Mouse (Mus musculus): Measurements from ENCODE around the gene Abcc3. TPM values are rescaled to one million over a fixed set of nuclear protein-coding genes. Genes with fewer than 3 reads are reported as not detected.

Gene Abcc3
- total and polyA plus RNA-seq, 2 experiments from 2014 or later, result 0.97 to 1.1 TPM

GRCm38 (mm10) chr11:94355521-94356217 is 37.1 kb downstream of the Abcc3 start:
- DNase-seq, result no peak
- 78% methylated on average over 9 of the region's 9 CpGs for WGBS
- no peaks in the 10 kb centered on the region for H3K4me1 ChIP-seq (ENCODE audit: insufficient read depth)
- no peak for ATAC-seq
- TF ChIP-seq CTCF (IDR thresholded peaks at IDR 0.05; ENCODE audit: low read depth), result no peak
- no peaks in the 10 kb centered on the region for H3K36me3 ChIP-seq (ENCODE audit: insufficient read depth)
- H3K27me3 ChIP-seq (ENCODE audit: insufficient read depth, low read length), result no peaks in the 10 kb centered on the region; the same call in 1 of the 2 replicates
- H3K27ac ChIP-seq (ENCODE audit: low read depth, low read length), result no peak overlapping the region
- no peaks in the 10 kb centered on the region for H3K9me3 ChIP-seq (ENCODE audit: low read length)
- H3K9ac ChIP-seq, result no peak overlapping the region
- H3K4me2 ChIP-seq (ENCODE audit: low read depth), result no peak overlapping the region
- H3K4me3 ChIP-seq (ENCODE audit: low read depth, low read length), result no peak overlapping the region

GRCm38 (mm10) chr11:94351094-94351493 is 41.7 kb downstream of the Abcc3 start:
- Histone ChIP-seq H3K36me3 (ENCODE audit: insufficient read depth) (no peaks in the 10 kb centered on the region), H3K4me3 (ENCODE audit: low read depth, low read length) (no peak overlapping the region), H3K9me3 (ENCODE audit: low read length) (no peaks in the 10 kb centered on the region), H3K27ac (ENCODE audit: low read depth, low read length) (no peak overlapping the region), H3K4me2 (ENCODE audit: low read depth) (no peak overlapping the region), H3K9ac (no peak overlapping the region), H3K27me3 (ENCODE audit: insufficient read depth, low read length) (no peaks in the 10 kb centered on the region; the same call in 1 of the 2 replicates), H3K4me1 (ENCODE audit: insufficient read depth) (no peaks in the 10 kb centered on the region)
- DNase-seq, result no peak
- no peak for TF ChIP-seq CTCF (IDR thresholded peaks at IDR 0.05; ENCODE audit: low read depth)
- no peak for ATAC-seq
- WGBS, result 40% methylated on average over 3 of the region's 3 CpGs

GRCm38 (mm10) chr11:94350337-94350736 is 42.5 kb downstream of the Abcc3 start:
- DNase-seq (no peak), ATAC-seq (no peak)
- Histone ChIP-seq H3K27me3 (ENCODE audit: insufficient read depth, low read length) (no peaks in the 10 kb centered on the region; the same call in 1 of the 2 replicates), H3K27ac (ENCODE audit: low read depth, low read length) (no peak overlapping the region), H3K9me3 (ENCODE audit: low read length) (no peaks in the 10 kb centered on the region), H3K4me1 (ENCODE audit: insufficient read depth) (no peaks in the 10 kb centered on the region), H3K9ac (no peak overlapping the region), H3K4me2 (ENCODE audit: low read depth) (no peak overlapping the region), H3K4me3 (ENCODE audit: low read depth, low read length) (no peak overlapping the region), H3K36me3 (ENCODE audit: insufficient read depth) (no peaks in the 10 kb centered on the region)
- no peak for TF ChIP-seq CTCF (IDR thresholded peaks at IDR 0.05; ENCODE audit: low read depth)
- 67% methylated on average over 1 of the region's 1 CpGs for WGBS

GRCm38 (mm10) chr11:94349839-94350238 is 43.0 kb downstream of the Abcc3 start:
- H3K4me1 ChIP-seq (ENCODE audit: insufficient read depth), result no peaks in the 10 kb centered on the region
- DNase-seq (no peak), ATAC-seq (no peak)
- no peaks in the 10 kb centered on the region for H3K36me3 ChIP-seq (ENCODE audit: insufficient read depth)
- H3K9me3 ChIP-seq (ENCODE audit: low read length), result no peaks in the 10 kb centered on the region
- no peaks in the 10 kb centered on the region; the same call in 1 of the 2 replicates for H3K27me3 ChIP-seq (ENCODE audit: insufficient read depth, low read length)
- WGBS, result 92% methylated on average over 2 of the region's 2 CpGs
- H3K27ac ChIP-seq (ENCODE audit: low read depth, low read length), result no peak overlapping the region
- H3K4me3 ChIP-seq (ENCODE audit: low read depth, low read length), result no peak overlapping the region
- TF ChIP-seq CTCF (IDR thresholded peaks at IDR 0.05; ENCODE audit: low read depth), result peak; percentile 34
- H3K4me2 ChIP-seq (ENCODE audit: low read depth), result no peak overlapping the region
- H3K9ac ChIP-seq, result no peak overlapping the region

GRCm38 (mm10) chr11:94347063-94347575 is 45.7 kb downstream of the Abcc3 start:
- Histone ChIP-seq H3K27ac (ENCODE audit: low read depth, low read length) (no peak overlapping the region), H3K4me3 (ENCODE audit: low read depth, low read length) (no peak overlapping the region), H3K27me3 (ENCODE audit: insufficient read depth, low read length) (no peaks in the 10 kb centered on the region; the same call in 1 of the 2 replicates), H3K9me3 (ENCODE audit: low read length) (no peaks in the 10 kb centered on the region), H3K36me3 (ENCODE audit: insufficient read depth) (0 out of 2 replicates have a peak, but pooled peaks cover 1% of the 10 kb centered on the region), H3K9ac (no peak overlapping the region), H3K4me2 (ENCODE audit: low read depth) (no peak overlapping the region), H3K4me1 (ENCODE audit: insufficient read depth) (no peaks in the 10 kb centered on the region)
- WGBS, result 79% methylated on average over 7 of the region's 7 CpGs
- DNase-seq (no peak), ATAC-seq (no peak)
- no peak for TF ChIP-seq CTCF (IDR thresholded peaks at IDR 0.05; ENCODE audit: low read depth)

- ATAC-seq (no peak), DNase-seq (no peak)
- Histone ChIP-seq H3K4me1 (ENCODE audit: insufficient read depth) (no peaks in the 10 kb centered on the region), H3K4me2 (ENCODE audit: low read depth) (no peak overlapping the region), H3K9ac (no peak overlapping the region), H3K27me3 (ENCODE audit: insufficient read depth, low read length) (no peaks in the 10 kb centered on the region), H3K9me3 (ENCODE audit: low read length) (no peaks in the 10 kb centered on the region), H3K4me3 (ENCODE audit: low read depth, low read length) (no peak overlapping the region), H3K36me3 (ENCODE audit: insufficient read depth) (0 out of 2 replicates have a peak, but pooled peaks cover 5% of the 10 kb centered on the region), H3K27ac (ENCODE audit: low read depth, low read length) (no peak overlapping the region)
- TF ChIP-seq CTCF (IDR thresholded peaks at IDR 0.05; ENCODE audit: low read depth), result no peak
- WGBS, result 60% methylated on average over 3 of the region's 3 CpGs
These were observed 46.2 kb downstream of the Abcc3 start for GRCm38 (mm10) chr11:94346611-94347010.

GRCm38 (mm10) chr11:94345926-94346325 is 46.9 kb downstream of the Abcc3 start:
- 83% methylated on average over 10 of the region's 10 CpGs for WGBS
- Histone ChIP-seq H3K4me1 (ENCODE audit: insufficient read depth) (no peaks in the 10 kb centered on the region), H3K4me2 (ENCODE audit: low read depth) (no peak overlapping the region), H3K27me3 (ENCODE audit: insufficient read depth, low read length) (no peaks in the 10 kb centered on the region), H3K4me3 (ENCODE audit: low read depth, low read length) (no peak overlapping the region), H3K9ac (no peak overlapping the region), H3K9me3 (ENCODE audit: low read length) (no peaks in the 10 kb centered on the region), H3K36me3 (ENCODE audit: insufficient read depth) (peaks cover 10% of the 10 kb centered on the region; the same call in 1 of the 2 replicates), H3K27ac (ENCODE audit: low read depth, low read length) (no peak overlapping the region)
- ATAC-seq, result no peak
- TF ChIP-seq CTCF (IDR thresholded peaks at IDR 0.05; ENCODE audit: low read depth), result no peak
- DNase-seq, result no peak
